Mouse (Mus musculus) ES-Bruce4 (cell line): ENCODE measurements around the gene A430078G23Rik. TPM values are rescaled to one million over a fixed set of nuclear protein-coding genes. Genes with fewer than 3 reads are reported as not detected.

ENCODE experiments used
- H3K27ac ChIP-seq: 2 replicates; pipeline ENCODE4 v1.5.1; 2012; ENCODE audit warnings: low read length, inconsistent platforms; ENCODE audit not compliant: insufficient read depth
- H3K27me3 ChIP-seq: 2 replicates; pipeline ENCODE4 v1.6.1; 2012; ENCODE audit warnings: mild to moderate bottlenecking, low read length, inconsistent platforms; ENCODE audit not compliant: control insufficient read depth, poor library complexity, insufficient read depth, severe bottlenecking
- H3K36me3 ChIP-seq: 2 replicates; pipeline ENCODE4 v1.6.1; 2012; ENCODE audit warnings: inconsistent platforms, mild to moderate bottlenecking, low read length, moderate library complexity; ENCODE audit not compliant: control insufficient read depth, poor library complexity, insufficient read depth, severe bottlenecking
- H3K4me1 ChIP-seq: one replicate; pipeline ENCODE4 v1.8.1; 2011; ENCODE audit warnings: low read length; ENCODE audit not compliant: control insufficient read depth, insufficient read depth
- H3K4me3 ChIP-seq: 2 replicates; pipeline ENCODE4 v1.5.1; 2011; ENCODE audit warnings: low read depth, mild to moderate bottlenecking, low read length
- H3K9ac ChIP-seq: 2 replicates; pipeline ENCODE4 v1.6.1; 2012; ENCODE audit warnings: low read depth, mild to moderate bottlenecking, inconsistent platforms; ENCODE audit not compliant: poor library complexity, severe bottlenecking
- H3K9me3 ChIP-seq: replicated peaks from 2 replicates; pipeline ENCODE4 v1.6.1; 2012; ENCODE audit warnings: mild to moderate bottlenecking, low read length, inconsistent platforms; ENCODE audit not compliant: control insufficient read depth, poor library complexity, insufficient read depth, severe bottlenecking
- CTCF ChIP-seq: IDR thresholded peaks from one replicate; pipeline ENCODE4 v1.8.1; 2011; ENCODE audit warnings: low read depth, low read length
- EP300 ChIP-seq: IDR thresholded peaks from 2 replicates; pipeline ENCODE4 v1.6.1; 2011; ENCODE audit warnings: low read depth, low read length; ENCODE audit not compliant: insufficient read depth
- POLR2A ChIP-seq: IDR thresholded peaks from one replicate; pipeline ENCODE4 v1.8.1; 2011; ENCODE audit warnings: low read length; ENCODE audit not compliant: insufficient read depth
- polyA plus RNA-seq: library from polyadenylated mRNA; stranded (reverse); fragments of >200 nt; gene quantifications from 2 replicates; pipeline ENCODE4 v1.2.4, GENCODE M21; 2011; ENCODE audit warnings: low read depth; ENCODE audit not compliant: missing spikeins, insufficient read depth, insufficient read length

Gene A430078G23Rik
- polyA plus RNA-seq, 1 experiment = not detected

- no peak overlapping the region for H3K27ac ChIP-seq
- no peaks in the 10 kb centered on the region for H3K27me3 ChIP-seq
- no peak overlapping the region for H3K9ac ChIP-seq
- peaks cover 69% of the 10 kb centered on the region for H3K36me3 ChIP-seq
- H3K4me3 ChIP-seq = no peak overlapping the region
- H3K9me3 ChIP-seq = no peaks in the 10 kb centered on the region
- H3K4me1 ChIP-seq = no peaks in the 10 kb centered on the region
- TF ChIP-seq EP300 (no peak), POLR2A (no peak), CTCF (peak; percentile 84)
Observed at GRCm38 (mm10) chr8:3439510-3439909, 86.3 kb downstream of the A430078G23Rik start.

Other genes starting within 250 kb of the A430078G23Rik start
- gene Insr, start 73.8 kb upstream of the A430078G23Rik start, polyA plus RNA-seq = 30.9 and 31.7 TPM in 2 replicates
- gene Arhgef18, start 39.6 kb downstream of the A430078G23Rik start, polyA plus RNA-seq = 64.8 and 67.7 TPM in 2 replicates
- gene Pex11g, start 114.3 kb downstream of the A430078G23Rik start, polyA plus RNA-seq = 4.6 and 6.7 TPM in 2 replicates
- gene Tex45, start 117.4 kb downstream of the A430078G23Rik start, polyA plus RNA-seq = 0.39 and 0.44 TPM in 2 replicates
- 15.5 and 17.7 TPM in 2 replicates for gene Zfp358, start 139.7 kb downstream of the A430078G23Rik start, polyA plus RNA-seq
- gene Mcoln1, start 147.0 kb downstream of the A430078G23Rik start, polyA plus RNA-seq = 62.0 and 62.3 TPM in 2 replicates
- gene Pnpla6, start 162.0 kb downstream of the A430078G23Rik start, polyA plus RNA-seq = 46.6 and 47.5 TPM in 2 replicates
- gene C330021F23Rik, start 214.6 kb downstream of the A430078G23Rik start, polyA plus RNA-seq = 22.8 and 24.0 TPM in 2 replicates
- gene Camsap3, start 233.9 kb downstream of the A430078G23Rik start, polyA plus RNA-seq = 68.9 and 69.1 TPM in 2 replicates